Mouse (Mus musculus) heart, postnatal 0 days (tissue): ENCODE measurements around the gene Gm1043. TPM values are rescaled to one million over a fixed set of nuclear protein-coding genes. Genes with fewer than 3 reads are reported as not detected.

ENCODE experiments used
- ATAC-seq: fragments of 200-750 bp; cut with Nextera tagmentation; 2 replicates; pipeline ENCODE4 v1.8.0; 2017; ENCODE audit warnings: low read depth, moderate number of reproducible peaks, moderate library complexity; ENCODE audit not compliant: insufficient read depth
- DNase-seq: peaks from one replicate; pipeline ENCODE4 v3.0.0-alpha.2; 2016; ENCODE audit warnings: low spot score
- H3K27ac ChIP-seq: fragments of 300-500 bp; sonication (generic); 2 replicates; pipeline ENCODE4 v1.5.1; 2014; ENCODE audit warnings: low read depth, mild to moderate bottlenecking
- H3K27me3 ChIP-seq: fragments of 300-500 bp; sonication (generic); 2 replicates; pipeline ENCODE4 v1.6.1; 2014; ENCODE audit warnings: low read length, mixed read lengths; ENCODE audit not compliant: control insufficient read depth, insufficient read depth
- H3K36me3 ChIP-seq: fragments of 300-500 bp; sonication (generic); replicated peaks from 2 replicates; pipeline ENCODE4 v1.6.1; 2014; ENCODE audit warnings: low read length, mixed read lengths; ENCODE audit not compliant: control insufficient read depth, insufficient read depth
- H3K4me1 ChIP-seq: fragments of 300-500 bp; sonication (generic); 2 replicates; pipeline ENCODE4 v1.6.1; 2014; ENCODE audit warnings: antibody characterized with exemption; ENCODE audit not compliant: control insufficient read depth, insufficient read depth
- H3K4me2 ChIP-seq: fragments of 300-500 bp; sonication (generic); 2 replicates; pipeline ENCODE4 v1.6.1; 2014; ENCODE audit warnings: low read depth, mild to moderate bottlenecking, low read length, moderate library complexity
- H3K4me3 ChIP-seq: fragments of 300-500 bp; sonication (generic); 2 replicates; pipeline ENCODE4 v1.5.1; 2014; ENCODE audit warnings: low read depth, low read length
- H3K9ac ChIP-seq: fragments of 300-500 bp; sonication (generic); replicated peaks from 2 replicates; pipeline ENCODE4 v1.6.1; 2014; ENCODE audit warnings: low read depth, low read length, mixed read lengths
- H3K9me3 ChIP-seq: fragments of 300-500 bp; sonication (generic); replicated peaks from 2 replicates; pipeline ENCODE4 v1.6.1; 2016; ENCODE audit warnings: low read length; ENCODE audit not compliant: control insufficient read depth
- CTCF ChIP-seq: IDR thresholded peaks from 2 replicates; pipeline ENCODE4 v1.5.1; 2016; ENCODE audit warnings: antibody characterized with exemption, control low read depth, low read depth
- EP300 ChIP-seq: IDR thresholded peaks from 2 replicates; pipeline ENCODE4 v1.6.1; 2016; ENCODE audit warnings: antibody characterized with exemption, low read depth
- WGBS: fragments of 180-500 bp; shearing (Covaris S2); extraction: QIAGEN DNeasy Blood & Tissue Kit; methylation state at CpG from one replicate; pipeline ENCODE4 v1.1.7; 2014; 5-methylcytosine and 5-hydroxymethylcytosine counted together
- polyA plus RNA-seq: library from polyadenylated mRNA; unstranded; fragments of >200 nt; fragmentation: Nextera tagmentation; extraction: Ambion mirVana; gene quantifications from 2 replicates; pipeline ENCODE4 v1.2.1, GENCODE M21; 2015
- total RNA-seq: library from RNA; depleted of rRNA; stranded (reverse); fragments of >200 nt; gene quantifications from 2 replicates; pipeline ENCODE4 v1.2.3, GENCODE M21; 2014; ENCODE audit warnings: low replicate concordance

The Gm1043 gene
- total and polyA plus RNA-seq, 2 experiments from 2014 or later: not detected

DNA sequence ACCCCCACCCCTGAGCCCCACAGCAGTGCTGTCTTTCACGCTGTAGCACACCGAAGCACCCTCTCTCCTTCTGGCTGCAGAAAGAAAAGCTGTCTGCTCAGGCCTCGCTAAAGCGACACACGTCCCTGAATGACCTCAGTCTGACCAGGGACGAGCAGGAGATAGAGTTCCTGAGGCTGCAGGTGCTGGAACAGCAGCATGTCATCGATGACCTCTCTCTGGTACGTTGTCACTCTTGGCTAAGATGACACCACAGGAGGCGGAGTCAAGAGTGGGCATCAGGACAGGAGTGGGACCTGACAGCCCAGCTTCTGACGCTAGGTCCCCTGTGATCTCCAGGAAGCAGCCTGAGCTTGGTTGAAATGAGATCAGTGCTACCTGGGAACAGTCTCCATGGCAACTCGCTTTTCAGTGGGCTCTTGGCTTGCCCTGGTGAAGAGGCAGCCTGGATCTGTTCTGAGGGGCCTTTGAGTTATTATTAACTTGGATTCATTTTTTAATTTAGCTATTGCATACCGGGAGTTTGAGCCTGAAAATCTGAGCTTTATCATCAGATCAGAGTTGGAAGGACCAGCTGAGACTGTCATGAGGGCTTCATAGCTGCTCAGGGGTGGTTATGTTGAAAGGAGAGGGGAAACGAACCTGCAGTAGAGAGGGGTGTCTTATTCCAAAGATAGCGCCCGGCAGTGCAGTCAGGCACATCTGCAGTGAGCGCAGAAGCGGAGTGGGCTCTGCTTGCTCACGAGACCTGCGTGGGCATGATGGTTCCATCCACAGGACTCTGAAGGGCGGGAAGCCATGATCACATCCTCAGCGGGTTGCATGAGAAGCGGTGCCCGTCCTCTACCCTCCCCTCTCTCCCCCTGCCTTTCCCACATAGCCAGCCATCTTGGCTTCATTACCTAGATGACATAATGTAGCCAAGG lies 20.6 kb downstream of the Gm1043 start:
- DNase-seq: no peak
- no peak overlapping the region for H3K4me2 ChIP-seq
- ATAC-seq: no peak
- H3K27me3 ChIP-seq: 0 out of 2 replicates have a peak, but pooled peaks cover under 1% of the 10 kb centered on the region
- TF ChIP-seq EP300 (no peak), CTCF (no peak)
- H3K9ac ChIP-seq: no peak overlapping the region
- no peaks in the 10 kb centered on the region for H3K4me1 ChIP-seq
- 68% methylated on average over 23 of the region's 23 CpGs for WGBS
- H3K4me3 ChIP-seq: no peak overlapping the region
- H3K36me3 ChIP-seq: no peaks in the 10 kb centered on the region
- no peaks in the 10 kb centered on the region for H3K9me3 ChIP-seq
- H3K27ac ChIP-seq: no peak overlapping the region

DNA sequence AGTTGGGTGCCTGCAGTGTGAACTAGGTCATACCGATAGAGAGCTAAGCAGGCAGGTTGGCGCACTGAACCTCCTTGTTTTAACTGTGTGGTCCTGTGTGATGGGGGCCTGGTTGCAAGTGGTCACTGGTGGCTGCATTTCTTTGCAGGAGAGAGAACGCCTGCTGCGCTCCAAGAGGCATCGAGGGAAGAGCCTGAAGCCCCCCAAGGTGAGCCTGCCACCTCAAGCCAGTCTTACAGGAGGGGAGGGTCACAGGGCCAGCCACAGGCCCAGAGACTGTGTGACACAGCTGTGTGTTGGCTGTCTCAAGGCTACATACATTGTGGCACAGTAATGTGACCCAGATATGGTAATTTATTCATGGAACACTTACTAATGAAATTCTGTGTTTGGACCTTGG lies 21.9 kb downstream of the Gm1043 start:
- WGBS: 63% methylated on average over 5 of the region's 5 CpGs
- DNase-seq (no peak), ATAC-seq (no peak)
- H3K27ac ChIP-seq: no peak overlapping the region
- H3K27me3 ChIP-seq: no peaks in the 10 kb centered on the region
- no peak overlapping the region for H3K9ac ChIP-seq
- H3K9me3 ChIP-seq: no peaks in the 10 kb centered on the region
- no peaks in the 10 kb centered on the region for H3K4me1 ChIP-seq
- H3K4me3 ChIP-seq: no peak overlapping the region
- H3K36me3 ChIP-seq: no peaks in the 10 kb centered on the region
- H3K4me2 ChIP-seq: no peak overlapping the region
- no peak for TF ChIP-seq EP300
- no peak for TF ChIP-seq CTCF

DNA sequence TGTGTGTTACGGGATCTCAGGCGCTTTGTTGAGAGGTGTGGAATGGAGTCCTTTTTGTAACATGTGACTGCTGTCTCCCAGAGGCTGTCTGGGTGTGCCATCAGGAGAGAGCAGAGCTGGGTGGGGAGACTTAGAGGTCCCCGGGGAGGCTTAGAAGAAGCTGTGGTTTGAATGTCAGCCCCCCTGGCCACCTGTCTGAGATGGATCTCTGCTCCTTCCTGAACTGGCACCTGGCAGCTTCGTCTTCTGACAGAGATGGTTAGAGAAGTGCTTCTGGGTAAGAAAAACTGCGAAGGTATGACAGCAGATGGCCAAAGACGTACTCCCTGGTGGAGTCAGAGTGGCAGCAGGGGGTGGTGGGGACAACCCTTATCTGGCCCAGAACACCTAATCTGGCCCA lies 22.4 kb downstream of the Gm1043 start:
- Histone ChIP-seq H3K27me3 (no peaks in the 10 kb centered on the region), H3K27ac (no peak overlapping the region), H3K9ac (no peak overlapping the region), H3K4me1 (no peaks in the 10 kb centered on the region), H3K9me3 (no peaks in the 10 kb centered on the region), H3K4me3 (no peak overlapping the region), H3K36me3 (no peaks in the 10 kb centered on the region), H3K4me2 (no peak overlapping the region)
- DNase-seq (no peak), ATAC-seq (no peak)
- 75% methylated on average over 6 of the region's 6 CpGs for WGBS
- TF ChIP-seq EP300: no peak
- no peak for TF ChIP-seq CTCF

DNA sequence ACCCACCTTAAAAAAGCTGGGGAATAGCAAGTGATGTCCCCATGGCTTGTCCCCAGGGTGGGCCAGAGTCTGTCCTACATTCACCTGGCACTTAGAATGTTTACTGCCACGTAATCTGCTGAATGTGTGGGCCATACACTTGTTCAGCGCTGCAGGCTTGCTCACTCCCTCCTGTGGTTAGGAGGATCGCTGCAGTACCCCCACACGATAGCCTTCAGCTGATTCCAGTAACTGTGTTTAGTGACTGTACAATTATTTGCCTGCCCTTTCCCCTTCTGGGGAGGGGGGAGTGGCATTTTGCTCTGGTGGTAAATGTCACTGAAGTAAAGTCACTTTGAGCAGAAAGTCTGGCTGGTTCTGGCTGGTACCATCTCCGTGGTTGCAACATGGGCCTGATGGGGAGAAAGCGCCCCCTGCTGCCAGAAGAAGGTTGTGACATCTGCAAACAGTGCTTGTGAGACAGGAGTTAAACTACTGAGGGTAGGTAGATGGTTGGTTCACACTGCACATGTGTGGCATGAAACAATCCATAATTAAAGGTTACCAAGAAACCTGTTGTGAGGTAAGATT lies 24.2 kb downstream of the Gm1043 start:
- H3K4me2 ChIP-seq: no peak overlapping the region
- no peak overlapping the region for H3K27ac ChIP-seq
- H3K27me3 ChIP-seq: no peaks in the 10 kb centered on the region
- H3K4me1 ChIP-seq: no peaks in the 10 kb centered on the region
- DNase-seq (no peak), ATAC-seq (no peak)
- H3K36me3 ChIP-seq: no peaks in the 10 kb centered on the region
- H3K9ac ChIP-seq: no peak overlapping the region
- TF ChIP-seq CTCF (peak; percentile 46), EP300 (no peak)
- no peak overlapping the region for H3K4me3 ChIP-seq
- WGBS: 31% methylated on average over 6 of the region's 6 CpGs
- no peaks in the 10 kb centered on the region for H3K9me3 ChIP-seq

DNA sequence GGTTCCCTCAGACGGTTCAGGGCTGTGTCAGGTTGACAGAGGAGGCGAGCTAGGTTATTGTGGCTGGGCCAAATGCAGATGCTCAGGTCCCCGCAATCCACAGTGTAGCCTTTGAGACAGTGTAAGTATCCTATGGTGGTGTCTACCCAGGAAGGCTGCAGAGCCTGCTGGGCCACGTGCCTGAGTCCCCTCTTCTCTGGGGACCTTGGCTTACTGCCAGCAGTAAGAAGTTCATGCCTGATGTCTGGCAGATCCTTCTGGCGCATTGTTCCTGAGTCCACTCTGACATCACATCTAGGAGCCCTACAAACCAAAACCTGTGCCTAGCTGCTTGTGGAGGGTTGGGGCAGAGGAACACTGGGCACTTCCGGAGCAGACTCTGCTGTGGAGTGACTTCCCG lies 27.2 kb downstream of the Gm1043 start:
- Histone ChIP-seq H3K9ac (no peak overlapping the region), H3K27ac (no peak overlapping the region), H3K4me3 (no peak overlapping the region), H3K9me3 (no peaks in the 10 kb centered on the region), H3K4me2 (no peak overlapping the region), H3K4me1 (no peaks in the 10 kb centered on the region), H3K27me3 (no peaks in the 10 kb centered on the region), H3K36me3 (no peaks in the 10 kb centered on the region)
- DNase-seq: no peak
- no peak for TF ChIP-seq CTCF
- no peak for TF ChIP-seq EP300
- ATAC-seq: no peak
- WGBS: 54% methylated on average over 7 of the region's 7 CpGs
